Mouse (Mus musculus): ENCODE data around the gene Gm3512. TPM values are rescaled to one million over a fixed set of nuclear protein-coding genes. Genes with fewer than 3 reads are reported as not detected.
"Not testable (repeated sequence)": the region's sequence is repeated elsewhere in the genome, so short reads cannot be mapped to it uniquely, and the experiment has no call there.

Gm3512 gene
- 4.7 and 4.9 TPM in 2 replicates for polyA plus RNA-seq (2014; fragmentation: Nextera tagmentation; extraction: Ambion mirVana)

DNA sequence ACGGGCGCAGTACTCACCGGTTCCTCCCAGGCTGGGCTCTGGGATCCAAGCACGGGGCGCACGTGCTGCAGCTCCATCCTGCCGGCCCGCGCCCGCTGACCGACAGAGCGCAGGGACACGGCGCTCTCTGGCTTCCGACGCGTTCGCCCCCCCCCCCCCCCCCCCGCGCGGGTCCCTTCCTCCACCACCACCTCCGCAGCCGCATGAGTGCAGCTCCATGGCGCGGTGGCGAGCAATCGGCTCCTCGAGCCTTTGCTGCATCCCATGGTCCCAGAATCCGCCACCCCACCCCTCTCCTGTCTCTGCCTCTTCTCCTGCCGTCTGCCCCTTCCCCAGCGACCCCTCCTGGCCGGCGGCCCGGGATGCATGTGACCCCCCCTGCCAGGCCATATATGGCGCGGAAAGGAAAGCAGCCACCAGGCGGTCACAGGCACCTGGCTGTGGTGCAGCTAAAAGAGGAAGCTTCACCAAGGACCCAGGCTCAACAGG is at the start of gene Gm3512:
TSS of gene Gm3512 (minus strand) at position 51 of the 489 bp plus-strand sequence.
- not testable (repeated sequence) for DNase-seq (ENCODE audit: low spot score); H3K9ac ChIP-seq (ENCODE audit: low read length); H3K27ac ChIP-seq (replicated peaks; ENCODE audit: low read depth, low read length); H3K4me3 ChIP-seq (ENCODE audit: low read depth, low read length); ATAC-seq (ENCODE audit: insufficient number of reproducible peaks, low FRiP score, low TSS enrichment, low read depth); H3K27me3 ChIP-seq (ENCODE audit: control insufficient read depth, insufficient read depth, low read length); H3K36me3 ChIP-seq (ENCODE audit: control insufficient read depth, insufficient read depth, low read length); H3K4me1 ChIP-seq (ENCODE audit: control insufficient read depth, insufficient read depth, low read length); H3K4me2 ChIP-seq (ENCODE audit: low read depth, severe bottlenecking); H3K9me3 ChIP-seq (ENCODE audit: control insufficient read depth, low read length)
- no CpG with 5 or more reads among the region's 37 CpGs for WGBS

DNA sequence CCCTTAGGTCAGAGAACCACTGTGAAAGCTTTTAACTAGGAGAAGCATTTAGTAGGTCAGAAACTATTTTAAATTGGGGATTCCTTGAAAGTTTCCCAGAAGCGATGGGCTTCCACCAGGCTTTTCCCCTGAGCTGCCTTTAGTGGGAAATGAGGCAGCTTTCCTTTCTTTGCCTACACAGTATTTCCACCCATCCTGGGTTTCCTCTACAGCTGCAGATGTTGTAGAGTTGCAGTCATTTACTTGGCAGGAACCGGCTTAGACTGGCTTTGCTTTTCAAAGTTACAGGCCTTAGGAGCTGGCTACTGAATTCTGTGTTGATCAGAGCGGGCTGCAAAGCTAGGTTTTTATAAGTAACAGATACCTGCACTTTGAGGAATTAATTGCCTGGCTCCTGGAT is 25.7 kb upstream of the Gm3512 start:
- not testable (repeated sequence) for H3K4me2 ChIP-seq (ENCODE audit: low read depth, severe bottlenecking); DNase-seq (ENCODE audit: low spot score); ATAC-seq (ENCODE audit: insufficient number of reproducible peaks, low FRiP score, low TSS enrichment, low read depth); H3K4me3 ChIP-seq (ENCODE audit: low read depth, low read length); H3K9ac ChIP-seq (ENCODE audit: low read length); H3K36me3 ChIP-seq (ENCODE audit: control insufficient read depth, insufficient read depth, low read length); H3K27ac ChIP-seq (replicated peaks; ENCODE audit: low read depth, low read length); H3K4me1 ChIP-seq (ENCODE audit: control insufficient read depth, insufficient read depth, low read length); H3K9me3 ChIP-seq (ENCODE audit: control insufficient read depth, low read length); H3K27me3 ChIP-seq (ENCODE audit: control insufficient read depth, insufficient read depth, low read length)
- WGBS, result 89% methylated on average over 2 of the region's 3 CpGs

DNA sequence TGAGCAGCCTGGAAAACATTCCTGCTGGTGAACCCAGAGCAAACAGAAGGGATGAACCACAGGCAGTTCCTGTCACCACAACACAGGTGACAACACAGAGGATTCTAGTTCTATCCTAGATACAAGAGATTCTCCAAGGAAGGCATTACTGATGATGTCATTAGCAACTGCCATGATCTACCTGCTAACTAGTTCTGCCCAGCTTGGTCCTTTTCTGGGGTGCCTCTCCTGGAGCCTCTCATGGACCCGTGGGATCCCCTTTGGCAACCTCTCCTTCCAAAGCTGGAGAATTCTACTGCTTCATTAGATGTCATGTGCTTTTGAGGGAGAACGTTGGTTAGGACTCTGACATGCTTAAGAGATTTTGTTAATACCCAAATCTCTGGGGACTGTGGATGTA is 20.1 kb upstream of the Gm3512 start, which contains the start of gene Gm16434:
TSS of gene Gm16434 (minus strand) at position 101 of the 400 bp plus-strand sequence.
- DNase-seq (ENCODE audit: low spot score), result not testable (repeated sequence)
- WGBS, result no CpG with 5 or more reads among the region's 2 CpGs

DNA sequence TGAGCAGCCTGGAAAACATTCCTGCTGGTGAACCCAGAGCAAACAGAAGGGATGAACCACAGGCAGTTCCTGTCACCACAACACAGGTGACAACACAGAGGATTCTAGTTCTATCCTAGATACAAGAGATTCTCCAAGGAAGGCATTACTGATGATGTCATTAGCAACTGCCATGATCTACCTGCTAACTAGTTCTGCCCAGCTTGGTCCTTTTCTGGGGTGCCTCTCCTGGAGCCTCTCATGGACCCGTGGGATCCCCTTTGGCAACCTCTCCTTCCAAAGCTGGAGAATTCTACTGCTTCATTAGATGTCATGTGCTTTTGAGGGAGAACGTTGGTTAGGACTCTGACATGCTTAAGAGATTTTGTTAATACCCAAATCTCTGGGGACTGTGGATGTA is 49.0 kb downstream of the Gm3512 start, which contains the start of gene Gm6676:
TSS of gene Gm6676 (minus strand) at position 101 of the 400 bp plus-strand sequence.
- WGBS, result no CpG with 5 or more reads among the region's 2 CpGs
- not testable (repeated sequence) for ATAC-seq (ENCODE audit: insufficient number of reproducible peaks, low FRiP score, low TSS enrichment, low read depth)

More for the DNA sequence above, 20.1 kb upstream of the Gm3512 start, which contains the start of gene Gm16434:
- H3K9ac ChIP-seq (ENCODE audit: low read length); H3K27me3 ChIP-seq (ENCODE audit: control insufficient read depth, insufficient read depth, low read length); H3K4me1 ChIP-seq (ENCODE audit: control insufficient read depth, insufficient read depth, low read length); ATAC-seq (ENCODE audit: insufficient number of reproducible peaks, low FRiP score, low TSS enrichment, low read depth); H3K27ac ChIP-seq (replicated peaks; ENCODE audit: low read depth, low read length); H3K9me3 ChIP-seq (ENCODE audit: control insufficient read depth, low read length); H3K4me3 ChIP-seq (ENCODE audit: low read depth, low read length); H3K4me2 ChIP-seq (ENCODE audit: low read depth, severe bottlenecking); H3K36me3 ChIP-seq (ENCODE audit: control insufficient read depth, insufficient read depth, low read length): not testable (repeated sequence)

DNA sequence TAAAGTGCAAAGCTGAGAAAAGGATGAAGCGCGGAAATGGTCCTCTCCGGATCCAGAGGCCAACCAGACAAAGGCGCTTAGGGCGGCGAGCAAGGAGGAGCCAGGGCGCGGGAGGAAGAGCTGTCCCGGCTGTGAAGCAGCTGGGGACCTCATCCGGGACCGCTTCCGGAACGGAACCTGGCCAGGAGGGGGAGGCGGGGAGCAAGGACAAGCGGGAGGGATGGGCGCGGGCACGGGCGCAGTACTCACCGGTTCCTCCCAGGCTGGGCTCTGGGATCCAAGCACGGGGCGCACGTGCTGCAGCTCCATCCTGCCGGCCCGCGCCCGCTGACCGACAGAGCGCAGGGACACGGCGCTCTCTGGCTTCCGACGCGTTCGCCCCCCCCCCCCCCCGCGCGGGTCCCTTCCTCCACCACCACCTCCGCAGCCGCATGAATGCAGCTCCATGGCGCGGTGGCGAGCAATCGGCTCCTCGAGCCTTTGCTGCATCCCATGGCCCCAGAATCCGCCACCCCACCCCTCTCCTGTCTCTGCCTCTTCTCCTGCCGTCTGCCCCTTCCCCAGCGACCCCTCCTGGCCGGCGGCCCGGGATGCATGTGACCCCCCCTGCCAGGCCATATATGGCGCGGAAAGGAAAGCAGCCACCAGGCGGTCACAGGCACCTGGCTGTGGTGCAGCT is 69.1 kb downstream of the Gm3512 start:
- H3K9me3 ChIP-seq (ENCODE audit: control insufficient read depth, low read length); ATAC-seq (ENCODE audit: insufficient number of reproducible peaks, low FRiP score, low TSS enrichment, low read depth); H3K4me1 ChIP-seq (ENCODE audit: control insufficient read depth, insufficient read depth, low read length); H3K36me3 ChIP-seq (ENCODE audit: control insufficient read depth, insufficient read depth, low read length); H3K27me3 ChIP-seq (ENCODE audit: control insufficient read depth, insufficient read depth, low read length); H3K27ac ChIP-seq (replicated peaks; ENCODE audit: low read depth, low read length): not testable (repeated sequence)
- peak overlapping the region; percentile 56 for H3K9ac ChIP-seq (ENCODE audit: low read length)
- peak overlapping the region; percentile 37; the same call in 1 of the 2 replicates for H3K4me2 ChIP-seq (ENCODE audit: low read depth, severe bottlenecking)
- peak; percentile 61 for DNase-seq (ENCODE audit: low spot score)
- WGBS, result 0% methylated on average over 7 of the region's 54 CpGs
- H3K4me3 ChIP-seq (ENCODE audit: low read depth, low read length), result peak overlapping the region; percentile 35

More for the DNA sequence above, 49.0 kb downstream of the Gm3512 start, which contains the start of gene Gm6676:
- not testable (repeated sequence) for H3K4me3 ChIP-seq (ENCODE audit: low read depth, low read length); DNase-seq (ENCODE audit: low spot score); H3K27ac ChIP-seq (replicated peaks; ENCODE audit: low read depth, low read length); H3K27me3 ChIP-seq (ENCODE audit: control insufficient read depth, insufficient read depth, low read length); H3K9ac ChIP-seq (ENCODE audit: low read length); H3K9me3 ChIP-seq (ENCODE audit: control insufficient read depth, low read length); H3K36me3 ChIP-seq (ENCODE audit: control insufficient read depth, insufficient read depth, low read length); H3K4me1 ChIP-seq (ENCODE audit: control insufficient read depth, insufficient read depth, low read length); H3K4me2 ChIP-seq (ENCODE audit: low read depth, severe bottlenecking)

Other genes starting within 250 kb of the Gm3512 start
- not detected in 2 replicates for gene Gm6356, start 200.7 kb downstream of the Gm3512 start, polyA plus RNA-seq (2014; fragmentation: Nextera tagmentation; extraction: Ambion mirVana)
- 0.26 and 1.1 TPM in 2 replicates for gene Gm10406, start 147.1 kb downstream of the Gm3512 start, polyA plus RNA-seq (2014; fragmentation: Nextera tagmentation; extraction: Ambion mirVana)
- gene Gm3685, start 129.6 kb downstream of the Gm3512 start, polyA plus RNA-seq (2014; fragmentation: Nextera tagmentation; extraction: Ambion mirVana), result not detected in 2 replicates
- 1.8 and 2.2 TPM in 2 replicates for gene Gm3696, start 73.9 kb downstream of the Gm3512 start, polyA plus RNA-seq (2014; fragmentation: Nextera tagmentation; extraction: Ambion mirVana)
- gene Gm6676, start 49.1 kb downstream of the Gm3512 start, polyA plus RNA-seq (2014; fragmentation: Nextera tagmentation; extraction: Ambion mirVana), result not detected in 2 replicates
- gene Gm16434, start 20.0 kb upstream of the Gm3512 start, polyA plus RNA-seq (2014; fragmentation: Nextera tagmentation; extraction: Ambion mirVana), result not detected in 2 replicates
- not detected in 2 replicates for gene Gm3727, start 90.2 kb upstream of the Gm3512 start, polyA plus RNA-seq (2014; fragmentation: Nextera tagmentation; extraction: Ambion mirVana)
- 1.3 and 1.9 TPM in 2 replicates for gene Gm3739, start 140.5 kb upstream of the Gm3512 start, polyA plus RNA-seq (2014; fragmentation: Nextera tagmentation; extraction: Ambion mirVana)
- gene Gm5797, start 157.9 kb upstream of the Gm3512 start, polyA plus RNA-seq (2014; fragmentation: Nextera tagmentation; extraction: Ambion mirVana), result not detected in 2 replicates
- not detected in 2 replicates for gene Gm8374, start 190.6 kb upstream of the Gm3512 start, polyA plus RNA-seq (2014; fragmentation: Nextera tagmentation; extraction: Ambion mirVana)

All from limb, embryonic 11.5 days (tissue).